Mouse (Mus musculus): ENCODE results near the gene Alg5. TPM values are rescaled to one million over a fixed set of nuclear protein-coding genes. Genes with fewer than 3 reads are reported as not detected.

Gene Alg5
- polyA plus RNA-seq, 1 experiment: 43.0 TPM

DNA sequence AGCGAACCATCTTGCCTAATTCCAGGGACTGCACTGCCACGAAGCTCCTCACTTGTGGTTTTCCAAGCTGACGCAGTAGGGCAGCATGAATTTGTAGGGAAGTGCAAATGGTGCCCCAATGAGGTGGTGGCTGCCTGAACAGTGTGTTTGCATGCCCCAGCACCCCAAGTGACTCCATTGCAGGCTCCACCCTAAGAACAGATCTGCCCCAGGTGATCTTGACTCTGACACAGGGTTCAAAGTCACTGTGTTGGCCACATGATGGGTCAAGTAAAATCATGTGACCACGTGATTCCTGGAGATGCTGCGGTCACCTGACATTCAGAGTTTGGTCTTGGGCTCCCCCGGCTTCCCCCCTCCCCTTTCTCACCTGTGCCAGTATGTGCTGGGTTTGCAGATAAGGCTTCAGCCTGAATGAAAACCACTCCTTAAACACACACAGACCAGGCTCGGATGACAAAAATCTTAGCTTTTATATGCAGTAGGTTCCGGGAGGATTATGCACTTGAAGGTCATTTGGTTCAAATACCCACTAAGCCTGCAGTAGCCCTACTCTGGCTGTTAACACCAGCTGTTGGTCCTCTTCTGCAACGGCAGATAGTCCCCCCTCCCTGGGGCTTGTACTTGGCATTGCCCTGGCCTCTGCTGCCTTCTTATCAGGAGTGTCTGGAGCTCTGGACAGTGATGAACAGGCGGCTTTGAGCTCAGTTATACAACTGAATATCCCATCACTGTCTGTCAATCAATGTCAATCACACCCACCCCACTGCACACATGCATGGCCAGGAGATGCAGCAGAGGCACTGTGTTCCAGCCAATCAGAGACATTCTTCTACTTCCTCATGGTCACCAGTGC lies 56.7 kb downstream of the Alg5 start:
- no peak for TF ChIP-seq MYOG (IDR thresholded peaks at IDR 0.05; ENCODE audit: control insufficient read depth, extremely low read depth, insufficient read length)
- TF ChIP-seq CEBPB (IDR thresholded peaks at IDR 0.05; ENCODE audit: low read depth): no peak
- no peak for TF ChIP-seq USF1 (IDR thresholded peaks at IDR 0.05; ENCODE audit: low read depth)
- TF ChIP-seq CTCF (IDR thresholded peaks at IDR 0.05; ENCODE audit: control insufficient read depth, insufficient read depth, insufficient read length): no peak
- TF ChIP-seq FOSL1 (IDR thresholded peaks at IDR 0.05; ENCODE audit: insufficient read depth, low read length, poor library complexity, severe bottlenecking): no peak
- TF ChIP-seq MAX (IDR thresholded peaks at IDR 0.05): no peak
- TF ChIP-seq MYOD1 (IDR thresholded peaks at IDR 0.05; ENCODE audit: control insufficient read depth, insufficient read length, low read depth): no peak
- no peak overlapping the region for H3ac ChIP-seq (ENCODE audit: control insufficient read depth, insufficient read length, low read depth)
- no peaks in the 10 kb centered on the region for H3K36me3 ChIP-seq (ENCODE audit: control insufficient read depth, insufficient read depth)
- H3K4me3 ChIP-seq (ENCODE audit: insufficient read depth, poor library complexity, severe bottlenecking): no peak overlapping the region
- no peaks in the 10 kb centered on the region for H3K27me3 ChIP-seq (ENCODE audit: control insufficient read depth, insufficient read depth, insufficient read length)
- no peaks in the 10 kb centered on the region for H3K79me2 ChIP-seq (ENCODE audit: control insufficient read depth, insufficient read depth)
- H3K79me3 ChIP-seq (ENCODE audit: low read depth): no peaks in the 10 kb centered on the region

DNA sequence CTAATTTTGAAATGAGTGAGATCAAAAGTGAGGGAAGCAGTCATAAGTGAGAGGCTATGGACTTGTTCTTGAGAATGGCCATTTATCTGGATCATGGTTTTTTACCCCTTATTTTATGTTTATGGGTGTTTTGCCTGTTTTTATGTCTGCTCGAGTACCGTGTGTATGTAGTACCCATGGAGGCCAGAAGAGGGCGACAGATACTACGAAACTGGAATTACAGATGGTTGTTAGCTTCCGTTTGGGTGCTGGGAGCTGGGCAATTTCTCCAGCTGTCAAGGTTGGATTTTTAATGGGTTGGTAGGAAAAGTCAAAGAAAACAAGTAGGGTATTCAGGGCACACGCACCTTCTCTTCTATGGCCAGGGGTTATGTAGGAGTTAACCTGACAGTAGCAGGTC lies 58.4 kb downstream of the Alg5 start:
- H3K79me2 ChIP-seq (ENCODE audit: control insufficient read depth, insufficient read depth): no peaks in the 10 kb centered on the region
- no peaks in the 10 kb centered on the region for H3K36me3 ChIP-seq (ENCODE audit: control insufficient read depth, insufficient read depth)
- TF ChIP-seq USF1 (IDR thresholded peaks at IDR 0.05; ENCODE audit: low read depth): no peak
- no peak for TF ChIP-seq MYOG (IDR thresholded peaks at IDR 0.05; ENCODE audit: control insufficient read depth, extremely low read depth, insufficient read length)
- TF ChIP-seq MAX (IDR thresholded peaks at IDR 0.05): no peak
- no peak for TF ChIP-seq CTCF (IDR thresholded peaks at IDR 0.05; ENCODE audit: control insufficient read depth, insufficient read depth, insufficient read length)
- no peak for TF ChIP-seq CEBPB (IDR thresholded peaks at IDR 0.05; ENCODE audit: low read depth)
- no peak for TF ChIP-seq MYOD1 (IDR thresholded peaks at IDR 0.05; ENCODE audit: control insufficient read depth, insufficient read length, low read depth)
- TF ChIP-seq FOSL1 (IDR thresholded peaks at IDR 0.05; ENCODE audit: insufficient read depth, low read length, poor library complexity, severe bottlenecking): no peak
- no peak overlapping the region for H3ac ChIP-seq (ENCODE audit: control insufficient read depth, insufficient read length, low read depth)
- H3K79me3 ChIP-seq (ENCODE audit: low read depth): no peaks in the 10 kb centered on the region
- no peaks in the 10 kb centered on the region for H3K27me3 ChIP-seq (ENCODE audit: control insufficient read depth, insufficient read depth, insufficient read length)
- no peak overlapping the region for H3K4me3 ChIP-seq (ENCODE audit: insufficient read depth, poor library complexity, severe bottlenecking)

- no peaks in the 10 kb centered on the region for H3K79me2 ChIP-seq (ENCODE audit: control insufficient read depth, insufficient read depth)
- no peaks in the 10 kb centered on the region for H3K79me3 ChIP-seq (ENCODE audit: low read depth)
- no peak overlapping the region for H3ac ChIP-seq (ENCODE audit: control insufficient read depth, insufficient read length, low read depth)
- no peak overlapping the region for H3K4me3 ChIP-seq (ENCODE audit: insufficient read depth, poor library complexity, severe bottlenecking)
- no peaks in the 10 kb centered on the region for H3K36me3 ChIP-seq (ENCODE audit: control insufficient read depth, insufficient read depth)
- TF ChIP-seq MYOG (IDR thresholded peaks at IDR 0.05; ENCODE audit: control insufficient read depth, extremely low read depth, insufficient read length) (no peak), USF1 (IDR thresholded peaks at IDR 0.05; ENCODE audit: low read depth) (no peak), FOSL1 (IDR thresholded peaks at IDR 0.05; ENCODE audit: insufficient read depth, low read length, poor library complexity, severe bottlenecking) (no peak), MYOD1 (IDR thresholded peaks at IDR 0.05; ENCODE audit: control insufficient read depth, insufficient read length, low read depth) (no peak), CEBPB (IDR thresholded peaks at IDR 0.05; ENCODE audit: low read depth) (no peak), CTCF (IDR thresholded peaks at IDR 0.05; ENCODE audit: control insufficient read depth, insufficient read depth, insufficient read length) (no peak), MAX (IDR thresholded peaks at IDR 0.05) (no peak)
- no peaks in the 10 kb centered on the region for H3K27me3 ChIP-seq (ENCODE audit: control insufficient read depth, insufficient read depth, insufficient read length)
These were observed 60.0 kb downstream of the Alg5 start for GRCm38 (mm10) chr3:54795379-54795778.

- Histone ChIP-seq H3K27me3 (ENCODE audit: control insufficient read depth, insufficient read depth, insufficient read length) (no peaks in the 10 kb centered on the region), H3K36me3 (ENCODE audit: control insufficient read depth, insufficient read depth) (no peaks in the 10 kb centered on the region), H3K79me3 (ENCODE audit: low read depth) (no peaks in the 10 kb centered on the region), H3K4me3 (ENCODE audit: insufficient read depth, poor library complexity, severe bottlenecking) (no peak overlapping the region), H3ac (ENCODE audit: control insufficient read depth, insufficient read length, low read depth) (no peak overlapping the region), H3K79me2 (ENCODE audit: control insufficient read depth, insufficient read depth) (no peaks in the 10 kb centered on the region)
- TF ChIP-seq MAX (IDR thresholded peaks at IDR 0.05) (no peak), USF1 (IDR thresholded peaks at IDR 0.05; ENCODE audit: low read depth) (no peak), CEBPB (IDR thresholded peaks at IDR 0.05; ENCODE audit: low read depth) (no peak), MYOD1 (IDR thresholded peaks at IDR 0.05; ENCODE audit: control insufficient read depth, insufficient read length, low read depth) (no peak), MYOG (IDR thresholded peaks at IDR 0.05; ENCODE audit: control insufficient read depth, extremely low read depth, insufficient read length) (no peak), FOSL1 (IDR thresholded peaks at IDR 0.05; ENCODE audit: insufficient read depth, low read length, poor library complexity, severe bottlenecking) (no peak), CTCF (IDR thresholded peaks at IDR 0.05; ENCODE audit: control insufficient read depth, insufficient read depth, insufficient read length) (no peak)
These were observed 60.5 kb downstream of the Alg5 start for GRCm38 (mm10) chr3:54795806-54796205.

DNA sequence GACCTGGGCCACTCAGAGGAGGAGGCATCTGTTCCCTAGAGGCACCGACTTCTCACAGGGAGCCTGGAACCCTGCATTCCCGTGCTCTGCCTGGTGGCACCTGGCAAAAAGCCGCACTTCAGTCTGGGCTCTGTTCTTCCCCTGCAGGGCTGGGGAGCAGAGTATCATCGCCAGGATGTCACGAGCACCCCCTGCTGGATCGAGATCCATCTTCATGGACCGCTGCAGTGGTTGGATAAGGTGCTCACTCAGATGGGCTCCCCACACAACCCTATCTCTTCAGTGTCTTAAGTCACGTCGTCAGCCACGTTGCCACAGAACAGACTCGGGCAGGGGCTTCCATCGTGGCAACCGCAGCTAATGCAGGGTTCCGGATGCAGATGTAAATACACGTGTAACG lies 61.9 kb downstream of the Alg5 start:
- no peaks in the 10 kb centered on the region for H3K36me3 ChIP-seq (ENCODE audit: control insufficient read depth, insufficient read depth)
- TF ChIP-seq MAX (IDR thresholded peaks at IDR 0.05) (no peak), CTCF (IDR thresholded peaks at IDR 0.05; ENCODE audit: control insufficient read depth, insufficient read depth, insufficient read length) (no peak), MYOD1 (IDR thresholded peaks at IDR 0.05; ENCODE audit: control insufficient read depth, insufficient read length, low read depth) (no peak), FOSL1 (IDR thresholded peaks at IDR 0.05; ENCODE audit: insufficient read depth, low read length, poor library complexity, severe bottlenecking) (no peak), MYOG (IDR thresholded peaks at IDR 0.05; ENCODE audit: control insufficient read depth, extremely low read depth, insufficient read length) (no peak), USF1 (IDR thresholded peaks at IDR 0.05; ENCODE audit: low read depth) (no peak), CEBPB (IDR thresholded peaks at IDR 0.05; ENCODE audit: low read depth) (no peak)
- no peaks in the 10 kb centered on the region for H3K79me2 ChIP-seq (ENCODE audit: control insufficient read depth, insufficient read depth)
- H3ac ChIP-seq (ENCODE audit: control insufficient read depth, insufficient read length, low read depth): no peak overlapping the region
- no peaks in the 10 kb centered on the region for H3K79me3 ChIP-seq (ENCODE audit: low read depth)
- H3K27me3 ChIP-seq (ENCODE audit: control insufficient read depth, insufficient read depth, insufficient read length): no peaks in the 10 kb centered on the region
- H3K4me3 ChIP-seq (ENCODE audit: insufficient read depth, poor library complexity, severe bottlenecking): no peak overlapping the region

Other genes with a start within 250 kb of the Alg5 start
- gene Supt20, start 42.7 kb upstream of the Alg5 start, polyA plus RNA-seq (2012; fragmentation: generic; extraction: Trizol): 13.2 TPM
- gene Gm21958, start 21.2 kb upstream of the Alg5 start, polyA plus RNA-seq (2012; fragmentation: generic; extraction: Trizol): not detected
- gene Exosc8, start 146 bp upstream of the Alg5 start, polyA plus RNA-seq (2012; fragmentation: generic; extraction: Trizol): 88.1 TPM
- gene Smad9, start 20.0 kb downstream of the Alg5 start, polyA plus RNA-seq (2012; fragmentation: generic; extraction: Trizol): 2.5 TPM
- gene Rfxap, start 72.3 kb downstream of the Alg5 start, polyA plus RNA-seq (2012; fragmentation: generic; extraction: Trizol): 27.3 TPM
- not detected for gene Sertm1, start 180.3 kb downstream of the Alg5 start, polyA plus RNA-seq (2012; fragmentation: generic; extraction: Trizol)

All from C2C12 (cell line).